Mouse (Mus musculus): ENCODE results near the gene Pbdc1.
"Not testable (repeated sequence)": the region's sequence is repeated elsewhere in the genome, so short reads cannot be mapped to it uniquely, and the experiment has no call there.

Pbdc1 gene

DNA sequence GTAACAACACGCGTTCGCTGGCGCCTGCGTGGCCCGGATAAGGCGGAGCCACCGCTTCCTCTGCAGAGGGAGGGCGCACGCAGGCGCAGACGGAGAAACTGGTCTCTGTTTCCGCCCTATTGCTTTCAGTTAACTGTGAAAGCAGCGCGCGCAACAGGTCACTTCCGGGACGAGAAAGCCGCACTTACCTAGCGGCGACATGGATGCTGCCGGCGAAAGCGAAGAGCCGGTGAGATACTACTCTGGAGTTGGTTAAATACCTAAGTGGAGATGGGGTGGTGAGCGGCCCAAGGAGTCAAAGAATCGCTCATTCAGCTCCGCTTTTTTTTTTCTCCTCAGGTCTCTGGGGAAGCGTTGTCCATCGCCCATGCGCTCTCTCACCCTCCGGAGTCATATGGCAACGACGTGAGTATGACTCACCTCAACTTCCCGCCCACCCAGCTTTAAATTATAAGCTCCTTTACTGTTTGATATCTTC is at the start of gene Pbdc1:
TSS of gene Pbdc1 (plus strand) at position 142 of the 478 bp plus-strand sequence.
- DNase-seq (ENCODE audit: low spot score), result peak; percentile 92

DNA sequence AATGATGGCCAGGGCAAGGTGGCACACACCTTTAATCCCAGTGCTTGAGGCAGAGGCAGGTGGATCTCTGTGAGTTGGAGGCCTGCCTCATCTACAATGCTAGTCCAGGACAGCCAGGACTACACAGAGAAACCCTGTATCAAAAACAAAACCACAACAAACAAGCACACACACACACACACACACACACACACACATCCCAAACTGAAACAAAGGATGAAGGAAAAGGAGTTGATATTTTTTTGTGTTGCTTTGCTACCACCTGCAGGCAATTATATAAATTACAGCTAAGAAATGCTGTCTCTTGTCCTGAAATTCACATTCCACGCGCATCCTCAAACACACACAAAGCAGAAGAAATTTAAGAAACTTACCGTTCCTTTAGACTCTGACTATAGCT is 41.9 kb upstream of the Pbdc1 start:
- no peak for DNase-seq (ENCODE audit: low spot score)

- DNase-seq (ENCODE audit: low spot score), result no peak
Measured at GRCm38 (mm10) chrX:105064294-105064693, 15.3 kb upstream of the Pbdc1 start.

GRCm38 (mm10) chrX:105064801-105065200 is 14.8 kb upstream of the Pbdc1 start:
- DNase-seq (ENCODE audit: low spot score), result no peak

- peak; percentile 85 for DNase-seq (ENCODE audit: low spot score)
Measured at GRCm38 (mm10) chrX:105069671-105070503, 9.7 kb upstream of the Pbdc1 start.

GRCm38 (mm10) chrX:105079151-105079550 is 405 bp upstream of the Pbdc1 start:
- DNase-seq (ENCODE audit: low spot score), result no peak

DNA sequence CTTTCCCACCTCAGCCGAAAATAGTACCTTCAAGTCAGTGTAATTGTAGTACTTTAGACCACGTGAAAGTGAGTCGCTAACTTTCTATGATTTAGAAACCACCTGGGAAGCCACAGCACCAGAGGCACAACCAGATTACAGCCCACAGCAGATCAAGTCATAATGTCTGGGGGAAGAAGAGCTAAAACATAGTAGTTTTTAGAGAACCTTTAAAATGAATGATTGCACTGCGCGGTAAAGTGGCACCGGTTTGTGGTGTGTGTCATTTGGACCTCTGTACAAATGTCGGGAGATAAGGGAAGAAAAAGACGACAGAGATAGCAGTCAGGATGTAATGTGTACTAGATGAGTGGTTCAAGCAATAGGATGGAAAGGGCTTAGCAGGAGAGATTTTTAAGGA is 540 bp downstream of the Pbdc1 start:
- no peak for DNase-seq (ENCODE audit: low spot score)

DNA sequence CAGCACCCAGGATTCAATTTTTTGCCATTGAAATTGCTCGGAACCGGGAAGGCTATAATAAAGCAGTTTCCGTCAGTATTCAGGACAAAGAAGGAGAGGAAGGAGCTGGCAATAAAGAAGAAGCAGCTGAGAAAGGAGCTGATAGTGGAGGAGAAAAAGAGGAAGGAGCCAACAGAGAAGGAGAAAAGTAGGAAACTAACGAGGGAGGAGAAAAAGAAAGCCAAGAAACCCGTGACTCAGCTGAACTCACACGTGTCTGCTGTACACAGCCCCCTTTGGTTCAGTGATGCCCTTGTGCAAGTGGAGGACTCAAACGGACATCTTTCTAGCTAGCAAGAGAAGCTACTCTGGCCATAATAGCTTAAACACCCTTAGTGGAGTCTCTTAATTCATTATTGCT is 3.5 kb downstream of the Pbdc1 start:
- not testable (repeated sequence) for DNase-seq (ENCODE audit: low spot score)

DNA sequence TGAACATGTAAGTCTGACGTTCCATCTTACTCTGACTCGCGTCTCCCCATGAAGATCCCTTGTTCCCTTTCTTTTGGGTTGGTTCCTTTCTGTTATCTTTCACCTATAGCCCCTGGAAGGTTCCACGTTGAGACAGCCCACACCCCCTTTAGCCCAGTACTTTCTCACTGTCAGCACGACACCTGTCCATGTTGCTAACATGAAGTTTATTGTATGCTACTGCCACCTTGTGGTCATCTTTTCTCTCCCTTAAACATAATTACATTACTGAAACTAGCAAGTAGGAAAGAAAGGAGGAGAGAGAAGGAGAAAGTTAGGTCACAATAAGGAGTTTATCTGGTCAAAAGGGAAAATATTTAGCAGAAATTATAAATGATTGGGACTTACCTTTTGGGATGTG is 24.6 kb downstream of the Pbdc1 start:
- DNase-seq (ENCODE audit: low spot score), result no peak

DNA sequence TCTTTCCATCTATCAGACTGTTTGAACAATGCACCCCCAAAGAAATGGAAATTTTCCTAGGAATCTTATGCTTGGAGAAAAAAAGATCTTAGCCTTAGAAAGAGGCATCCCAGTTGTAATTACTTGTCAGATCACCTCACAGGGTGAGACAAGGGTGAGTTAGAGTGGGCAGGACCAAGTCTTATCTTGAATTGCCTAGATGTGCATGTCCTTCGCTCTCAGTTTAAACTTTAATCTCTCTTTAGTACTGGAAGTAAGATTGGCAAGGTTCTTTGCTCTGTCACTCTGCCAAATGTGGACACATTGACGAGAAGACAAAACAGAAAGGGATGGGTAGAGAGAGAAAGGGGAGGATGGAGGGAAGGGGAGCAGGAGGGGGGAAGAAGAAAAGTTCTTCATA is 35.4 kb downstream of the Pbdc1 start:
- DNase-seq (ENCODE audit: low spot score), result no peak

DNA sequence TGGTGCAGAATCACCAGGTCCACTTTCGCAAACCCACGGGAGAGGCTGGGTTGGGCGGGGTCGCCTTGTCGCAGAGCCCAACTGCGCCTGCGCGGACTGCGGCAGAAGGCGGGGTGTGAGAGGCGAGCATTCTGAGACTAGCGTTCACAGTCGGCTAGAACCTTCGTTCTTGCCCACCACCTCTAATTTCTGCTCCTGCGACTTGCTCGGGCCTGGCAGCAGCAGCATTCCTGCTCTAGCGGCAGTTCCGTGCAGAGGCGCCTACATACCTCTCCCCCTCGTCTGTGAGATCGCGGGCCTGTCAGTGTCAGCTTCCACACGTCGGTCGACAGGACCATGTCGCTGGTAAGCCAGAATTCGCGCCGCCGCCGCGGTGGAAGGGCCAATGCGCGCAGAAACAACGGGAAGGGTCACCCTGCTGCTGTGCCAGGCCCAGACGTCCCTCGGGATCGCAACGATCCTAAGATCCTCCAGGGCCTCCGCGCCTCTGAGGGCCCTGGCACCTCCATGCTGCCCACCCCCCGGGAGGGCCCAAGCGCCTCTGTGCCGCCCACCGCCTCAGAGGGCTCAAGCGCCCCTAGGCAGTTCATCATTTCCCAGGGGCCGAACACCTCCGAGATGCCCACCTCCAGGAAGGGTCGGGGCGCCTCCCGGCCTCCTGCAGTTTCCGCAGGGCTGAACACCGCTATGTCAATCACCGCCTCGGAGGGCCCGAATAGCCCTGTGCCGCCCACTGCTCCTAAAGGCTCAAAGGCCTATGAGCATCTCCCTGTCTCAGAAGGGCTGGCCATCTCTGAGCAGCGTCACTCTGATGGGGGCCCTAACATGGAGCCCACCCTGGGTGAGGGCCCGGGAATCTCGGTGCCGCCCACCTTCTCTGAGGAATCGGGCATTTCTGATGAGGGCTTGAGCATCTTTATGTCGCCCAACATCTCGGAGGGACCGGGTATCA is 41.0 kb downstream of the Pbdc1 start, which contains the start of gene Magee1:
TSS of gene Magee1 (plus strand) at position 104 of the 952 bp plus-strand sequence.
- DNase-seq (ENCODE audit: low spot score), result peak; percentile 53

- DNase-seq (ENCODE audit: low spot score), result peak; percentile 40
Measured at GRCm38 (mm10) chrX:105121227-105121865, 41.8 kb downstream of the Pbdc1 start.

DNA sequence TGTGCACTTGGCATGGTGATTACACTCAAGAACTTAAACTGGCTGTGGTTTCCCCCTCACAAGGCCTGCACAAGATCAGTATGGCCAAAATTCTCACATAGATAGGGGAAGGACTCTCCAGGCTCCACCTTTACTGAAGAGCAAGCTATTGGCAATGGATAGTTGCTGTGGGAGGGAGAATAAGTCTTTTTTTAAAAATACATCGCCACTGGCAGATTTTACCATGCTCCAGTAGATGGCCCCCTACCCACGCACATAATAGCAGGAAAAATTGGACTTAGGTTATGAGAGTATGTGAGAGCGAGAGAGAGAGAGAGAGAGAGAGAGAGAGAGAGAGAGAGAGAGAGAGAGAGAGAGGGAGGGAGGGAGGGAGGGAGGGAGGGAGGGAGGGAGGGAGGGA is 45.3 kb downstream of the Pbdc1 start:
- DNase-seq (ENCODE audit: low spot score), result no peak

DNA sequence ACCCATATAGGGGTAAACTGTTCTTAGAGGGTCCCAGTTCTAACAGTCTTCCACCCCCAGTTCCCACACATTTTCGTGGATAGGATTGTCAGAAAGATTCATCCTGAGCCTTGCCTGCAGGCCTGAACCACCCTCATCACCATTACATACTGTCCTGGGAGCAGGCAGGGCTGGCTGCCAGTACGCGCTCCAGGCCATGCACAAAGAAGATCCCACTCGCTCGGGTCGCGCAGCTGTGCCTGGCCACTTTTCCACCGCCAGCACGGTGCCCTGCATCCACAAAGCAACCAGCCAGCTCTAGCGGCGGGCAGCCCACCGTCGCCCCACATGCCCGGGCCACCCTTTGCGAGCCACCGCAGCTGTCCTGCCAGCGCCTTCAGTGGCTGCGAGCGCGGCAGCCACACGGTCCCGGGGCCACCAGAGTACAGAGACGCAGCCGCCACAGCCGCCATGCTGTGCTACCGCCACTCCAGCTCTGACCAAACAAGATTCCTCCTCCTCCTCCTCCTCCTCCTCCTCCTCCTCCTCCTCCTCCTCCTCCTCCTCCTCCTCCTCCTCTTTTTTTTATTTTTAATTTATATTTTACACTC is 72.4 kb downstream of the Pbdc1 start:
- no peak for DNase-seq (ENCODE audit: low spot score)

- not testable (repeated sequence) for DNase-seq (ENCODE audit: low spot score)
Measured at GRCm38 (mm10) chrX:105165007-105165406, 85.5 kb downstream of the Pbdc1 start.

Data from ovary, adult 18-20 months (tissue).